Mouse (Mus musculus) limb, embryonic 11.5 days (tissue): ENCODE results near the gene Eci1. TPM values are rescaled to one million over a fixed set of nuclear protein-coding genes. Genes with fewer than 3 reads are reported as not detected.

Experiments
- ATAC-seq: fragments of 200-750 bp; cut with Nextera tagmentation; 2 replicates; pipeline ENCODE4 v1.8.0; 2017; ENCODE audit warnings: low read depth; ENCODE audit not compliant: insufficient number of reproducible peaks, low FRiP score, low TSS enrichment
- DNase-seq: peaks from one replicate; pipeline ENCODE4 v3.0.0-alpha.2; 2015; ENCODE audit warnings: low spot score
- H3K27ac ChIP-seq: fragments of 300-500 bp; sonication (generic); replicated peaks from 2 replicates; pipeline ENCODE4 v1.5.1; 2014; ENCODE audit warnings: low read depth, mild to moderate bottlenecking, low read length
- H3K27me3 ChIP-seq: fragments of 300-500 bp; sonication (generic); 2 replicates; pipeline ENCODE4 v1.6.1; 2014; ENCODE audit warnings: mild to moderate bottlenecking, low read length, mixed read lengths; ENCODE audit not compliant: control insufficient read depth, insufficient read depth
- H3K36me3 ChIP-seq: fragments of 300-500 bp; sonication (generic); 2 replicates; pipeline ENCODE4 v1.6.1; 2014; ENCODE audit warnings: mild to moderate bottlenecking, low read length, moderate library complexity, mixed read lengths; ENCODE audit not compliant: control insufficient read depth, insufficient read depth
- H3K4me1 ChIP-seq: fragments of 300-500 bp; sonication (generic); 2 replicates; pipeline ENCODE4 v1.6.1; 2014; ENCODE audit warnings: low read length, mixed read lengths; ENCODE audit not compliant: control insufficient read depth, insufficient read depth
- H3K4me2 ChIP-seq: fragments of 300-500 bp; sonication (generic); 2 replicates; pipeline ENCODE4 v1.6.1; 2014; ENCODE audit warnings: low read depth, mild to moderate bottlenecking, moderate library complexity; ENCODE audit not compliant: severe bottlenecking
- H3K4me3 ChIP-seq: fragments of 300-500 bp; sonication (generic); 2 replicates; pipeline ENCODE4 v1.5.1; 2014; ENCODE audit warnings: low read depth, low read length
- H3K9ac ChIP-seq: fragments of 300-500 bp; sonication (generic); 2 replicates; pipeline ENCODE4 v1.6.1; 2014; ENCODE audit warnings: mild to moderate bottlenecking, low read length
- H3K9me3 ChIP-seq: fragments of 300-500 bp; sonication (generic); 2 replicates; pipeline ENCODE4 v1.6.1; 2016; ENCODE audit warnings: low read length; ENCODE audit not compliant: control insufficient read depth
- WGBS: fragments of 180-500 bp; shearing (Covaris S2); extraction: QIAGEN DNeasy Blood & Tissue Kit; methylation state at CpG from one replicate; pipeline ENCODE4 v1.1.7; 2014; 5-methylcytosine and 5-hydroxymethylcytosine counted together
- polyA plus RNA-seq: library from polyadenylated mRNA; unstranded; fragments of >200 nt; fragmentation: Nextera tagmentation; extraction: Ambion mirVana; gene quantifications from 2 replicates; pipeline ENCODE4 v1.2.1, GENCODE M21; 2014

The Eci1 gene
- 90.0 and 91.7 TPM in 2 replicates for polyA plus RNA-seq

DNA sequence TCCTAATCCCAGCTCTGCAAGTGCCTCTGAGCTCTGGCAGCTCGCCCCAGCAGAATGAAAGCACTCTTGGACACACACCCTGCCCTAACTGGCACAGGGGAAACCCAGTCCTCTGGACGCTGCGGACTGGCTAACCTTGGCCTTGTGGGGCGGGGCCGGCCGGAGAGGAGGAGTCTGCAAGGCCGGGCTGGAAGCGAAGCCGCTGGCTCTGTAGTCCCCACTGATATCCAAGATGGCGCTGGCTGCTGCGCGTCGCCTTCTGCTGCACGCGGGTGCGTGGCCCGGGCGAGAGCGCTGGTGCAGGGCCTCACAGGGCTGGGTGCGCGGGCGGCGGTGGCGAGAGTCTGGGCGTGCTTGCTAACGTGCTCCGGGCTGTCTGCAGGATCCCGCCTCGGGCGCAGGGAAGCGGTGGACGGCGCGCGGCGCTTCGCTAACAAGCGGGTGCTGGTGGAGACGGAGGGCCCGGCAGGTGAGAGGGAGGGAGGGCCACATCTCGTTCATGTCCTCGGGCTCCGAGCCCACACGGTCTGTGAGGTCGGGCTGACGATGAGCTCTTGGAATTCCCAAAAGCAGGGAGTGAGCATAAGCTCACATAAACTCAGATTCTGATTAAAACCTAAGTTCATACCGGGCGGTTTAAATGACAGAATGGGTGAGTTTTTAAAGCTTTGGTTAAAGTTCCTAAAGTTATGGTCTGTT is at the start of gene Eci1:
Gene Eci1, plus strand, starts transcription at position 171 of the 699 bp plus-strand sequence.
- peak within 1 kb of the TSS; percentile 63 for H3K4me3 ChIP-seq
- DNase-seq (peak; percentile 94), ATAC-seq (peak; percentile 98)
- peak within 1 kb of the TSS; percentile 83 for H3K27ac ChIP-seq
- H3K9ac ChIP-seq: peak within 1 kb of the TSS; percentile 85
- H3K36me3 ChIP-seq: peaks cover 25% of the 10 kb centered on the region
- H3K4me2 ChIP-seq: peak within 1 kb of the TSS; percentile 54
- peaks cover 4% of the 10 kb centered on the region; the same call in 1 of the 2 replicates for H3K4me1 ChIP-seq
- no peaks in the 10 kb centered on the region for H3K27me3 ChIP-seq
- H3K9me3 ChIP-seq: no peaks in the 10 kb centered on the region
- under 1% methylated on average over 48 of the region's 48 CpGs for WGBS

DNA sequence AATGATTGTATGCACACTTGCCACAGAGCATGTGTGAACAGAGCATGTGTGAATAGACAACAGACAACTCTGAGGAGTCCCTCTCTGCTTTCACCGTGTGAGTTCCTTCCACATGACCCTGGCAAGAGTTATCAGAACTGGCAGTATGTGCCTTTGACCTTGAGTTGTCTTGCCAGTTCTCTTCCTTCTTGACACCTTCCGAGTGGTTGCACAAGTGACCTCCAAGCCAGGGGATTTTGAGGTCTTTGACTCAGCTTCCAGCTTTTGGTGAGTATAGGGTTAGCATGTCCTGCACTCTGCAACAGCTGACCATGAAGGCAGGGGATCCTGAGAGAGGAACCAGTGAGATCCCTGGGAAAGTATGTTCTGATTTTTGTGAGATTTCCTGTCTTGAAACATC is 47.9 kb upstream of the Eci1 start:
- Histone ChIP-seq H3K9me3 (no peaks in the 10 kb centered on the region), H3K27me3 (no peaks in the 10 kb centered on the region), H3K4me2 (no peak overlapping the region), H3K4me3 (no peak overlapping the region), H3K9ac (no peak overlapping the region), H3K36me3 (no peaks in the 10 kb centered on the region; the same call in 1 of the 2 replicates), H3K27ac (no peak overlapping the region), H3K4me1 (no peaks in the 10 kb centered on the region)
- ATAC-seq: no peak
- DNase-seq: no peak
- 82% methylated on average over 2 of the region's 2 CpGs for WGBS

DNA sequence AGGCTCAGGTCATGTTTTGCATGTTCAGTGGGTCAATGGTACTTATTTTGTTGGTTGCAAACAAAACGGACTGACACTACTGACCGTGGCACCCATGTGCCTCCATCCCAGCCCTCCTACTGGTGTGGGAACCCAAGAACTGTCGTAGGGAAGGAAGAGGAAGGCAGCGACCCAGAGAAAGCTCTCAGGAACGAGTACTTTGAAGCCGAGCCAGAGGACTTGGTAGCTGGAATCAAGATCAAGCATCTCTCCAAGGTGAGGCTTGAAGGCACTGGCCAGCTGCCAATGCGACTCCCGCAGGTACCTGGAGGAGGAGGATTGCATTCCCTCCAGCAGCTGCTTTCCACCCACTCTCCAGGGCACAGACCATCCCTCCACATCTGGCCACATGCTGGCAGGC is 42.7 kb upstream of the Eci1 start:
- no peaks in the 10 kb centered on the region for H3K9me3 ChIP-seq
- DNase-seq (no peak), ATAC-seq (no peak)
- H3K4me1 ChIP-seq: no peaks in the 10 kb centered on the region
- H3K4me3 ChIP-seq: no peak overlapping the region
- no peak overlapping the region for H3K9ac ChIP-seq
- no peaks in the 10 kb centered on the region; the same call in 1 of the 2 replicates for H3K36me3 ChIP-seq
- H3K27me3 ChIP-seq: no peaks in the 10 kb centered on the region
- H3K4me2 ChIP-seq: no peak overlapping the region; the same call in 1 of the 2 replicates
- WGBS: 79% methylated on average over 8 of the region's 8 CpGs
- H3K27ac ChIP-seq: no peak overlapping the region

DNA sequence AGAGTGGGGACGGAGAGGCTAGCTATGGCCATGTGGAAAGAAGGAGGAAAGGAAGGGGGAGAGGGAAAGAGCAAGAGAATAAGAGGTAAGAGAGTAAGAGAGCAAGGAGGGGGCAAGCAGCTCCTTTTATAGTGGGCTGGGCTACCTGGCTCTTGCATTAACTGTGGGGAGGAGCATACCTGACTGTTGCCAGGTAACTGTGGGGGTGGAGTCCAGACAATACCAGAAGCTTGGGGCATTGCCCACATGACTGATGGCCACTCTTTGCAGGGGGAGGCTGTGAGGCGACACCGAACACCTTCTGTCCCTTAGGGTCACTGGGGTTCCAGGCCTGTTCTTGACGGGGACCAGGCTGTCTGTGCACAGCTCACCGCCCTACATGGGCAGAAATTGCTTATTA is 37.7 kb upstream of the Eci1 start:
- H3K9ac ChIP-seq: no peak overlapping the region
- WGBS: 79% methylated on average over 5 of the region's 5 CpGs
- no peak for ATAC-seq
- no peak overlapping the region for H3K27ac ChIP-seq
- H3K27me3 ChIP-seq: no peaks in the 10 kb centered on the region
- H3K4me1 ChIP-seq: no peaks in the 10 kb centered on the region
- H3K9me3 ChIP-seq: no peaks in the 10 kb centered on the region
- no peaks in the 10 kb centered on the region for H3K36me3 ChIP-seq
- no peak overlapping the region for H3K4me3 ChIP-seq
- no peak for DNase-seq
- H3K4me2 ChIP-seq: no peak overlapping the region

DNA sequence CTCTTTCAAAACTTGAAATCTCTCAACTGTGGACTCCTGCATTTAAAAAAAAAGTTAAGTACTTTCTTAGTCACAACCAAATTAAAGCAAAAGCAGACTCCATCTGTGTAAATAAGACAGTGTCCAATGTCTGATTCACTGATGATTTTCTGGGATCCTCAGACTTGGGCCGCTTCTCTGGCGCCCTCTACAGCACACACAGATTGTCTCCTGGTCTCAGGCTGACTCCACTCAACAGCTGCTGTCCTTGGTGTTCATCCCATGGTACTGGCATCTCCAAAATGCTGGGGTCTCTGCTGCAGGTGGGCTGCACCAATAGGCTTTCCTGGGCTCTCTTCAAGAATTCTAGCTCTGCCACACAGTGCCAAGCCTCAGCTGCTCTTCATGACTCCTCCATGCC is 36.6 kb upstream of the Eci1 start:
- no peak overlapping the region for H3K4me2 ChIP-seq
- 7% methylated on average over 2 of the region's 2 CpGs for WGBS
- no peak overlapping the region for H3K27ac ChIP-seq
- H3K9ac ChIP-seq: no peak overlapping the region
- H3K9me3 ChIP-seq: no peaks in the 10 kb centered on the region
- H3K36me3 ChIP-seq: no peaks in the 10 kb centered on the region
- no peaks in the 10 kb centered on the region for H3K27me3 ChIP-seq
- no peaks in the 10 kb centered on the region for H3K4me1 ChIP-seq
- ATAC-seq (no peak), DNase-seq (peak; percentile 49)
- no peak overlapping the region for H3K4me3 ChIP-seq

DNA sequence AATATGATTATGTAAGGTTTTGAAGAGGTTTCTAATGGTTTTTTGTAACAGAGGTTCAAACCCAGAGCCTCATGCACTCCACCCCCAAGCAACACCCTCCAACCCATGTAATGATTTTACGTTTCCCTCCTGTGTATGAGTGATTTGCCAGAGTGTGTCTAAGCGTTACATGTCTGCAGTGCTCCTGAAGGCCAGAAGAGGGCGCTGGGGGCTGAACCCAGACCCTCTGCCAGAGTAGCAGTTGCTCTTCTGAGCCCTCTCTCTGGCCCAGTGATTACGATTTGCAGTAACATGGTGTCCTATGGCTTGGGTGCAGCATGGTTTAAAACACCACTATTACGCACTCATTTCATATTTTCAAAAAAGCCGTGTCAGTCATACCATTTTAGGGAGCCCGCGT is 35.3 kb upstream of the Eci1 start:
- no peaks in the 10 kb centered on the region for H3K9me3 ChIP-seq
- no peak for ATAC-seq
- DNase-seq: peak; percentile 26
- H3K27ac ChIP-seq: no peak overlapping the region
- no peak overlapping the region for H3K9ac ChIP-seq
- no peak overlapping the region for H3K4me3 ChIP-seq
- 63% methylated on average over 8 of the region's 8 CpGs for WGBS
- H3K4me1 ChIP-seq: no peaks in the 10 kb centered on the region
- no peaks in the 10 kb centered on the region for H3K36me3 ChIP-seq
- H3K4me2 ChIP-seq: no peak overlapping the region
- H3K27me3 ChIP-seq: no peaks in the 10 kb centered on the region

DNA sequence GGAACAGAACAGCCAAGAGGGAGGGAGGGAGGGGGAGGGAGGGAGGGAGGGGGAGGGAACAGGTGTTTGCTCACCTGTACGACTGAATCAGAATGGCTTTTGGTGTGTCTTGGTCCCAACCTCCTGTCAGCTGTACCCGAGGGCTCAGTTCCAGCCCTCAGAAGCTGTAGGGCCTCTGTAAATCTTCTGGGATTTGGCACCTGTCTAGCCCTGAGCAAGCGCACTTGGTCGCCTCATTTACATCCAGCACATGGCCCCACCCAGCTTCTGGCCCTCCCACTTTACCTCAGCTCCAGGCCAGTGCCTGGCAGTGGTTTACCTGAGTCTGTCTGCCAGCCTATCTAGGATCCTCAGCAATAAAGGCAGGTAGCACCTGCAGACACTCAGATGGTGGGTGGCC is 32.9 kb upstream of the Eci1 start:
- DNase-seq (no peak), ATAC-seq (no peak)

DNA sequence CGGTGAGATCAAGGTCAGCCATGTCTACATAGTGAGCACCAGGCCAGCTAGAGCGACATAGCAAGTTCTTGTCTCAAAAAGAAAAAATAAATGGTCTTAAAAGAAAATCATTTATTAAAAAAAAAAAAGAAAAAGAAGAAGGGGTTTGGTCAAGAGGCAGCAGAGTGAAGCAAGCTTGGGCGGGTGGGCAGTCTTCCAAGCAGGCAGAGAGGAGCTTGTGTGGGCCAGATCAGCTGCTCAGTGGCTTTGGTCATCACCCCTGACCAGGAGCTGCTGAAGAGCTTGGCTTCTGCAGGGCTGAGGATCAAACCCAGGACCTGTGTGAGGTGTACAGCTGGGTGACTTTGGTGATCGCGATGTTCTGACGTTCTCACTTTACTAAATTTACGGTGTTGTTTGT is 32.0 kb upstream of the Eci1 start:
- Histone ChIP-seq H3K36me3 (peaks cover 2% of the 10 kb centered on the region; the same call in 1 of the 2 replicates), H3K9ac (no peak overlapping the region), H3K4me3 (no peak overlapping the region), H3K9me3 (no peaks in the 10 kb centered on the region), H3K4me1 (no peaks in the 10 kb centered on the region), H3K4me2 (no peak overlapping the region), H3K27ac (no peak overlapping the region), H3K27me3 (no peaks in the 10 kb centered on the region)
- WGBS: 84% methylated on average over 7 of the region's 7 CpGs
- ATAC-seq (no peak), DNase-seq (no peak)

More for the DNA sequence above, 32.9 kb upstream of the Eci1 start:
- Histone ChIP-seq H3K4me2 (no peak overlapping the region), H3K9me3 (no peaks in the 10 kb centered on the region), H3K4me3 (no peak overlapping the region), H3K27me3 (no peaks in the 10 kb centered on the region), H3K36me3 (peaks cover 2% of the 10 kb centered on the region; the same call in 1 of the 2 replicates), H3K27ac (no peak overlapping the region), H3K9ac (no peak overlapping the region), H3K4me1 (no peaks in the 10 kb centered on the region)
- WGBS: 16% methylated on average over 4 of the region's 4 CpGs
